Mouse (Mus musculus): ENCODE data around the gene Bpifb9b. TPM values are rescaled to one million over a fixed set of nuclear protein-coding genes. Genes with fewer than 3 reads are reported as not detected.
"Not testable (repeated sequence)": the region's sequence is repeated elsewhere in the genome, so short reads cannot be mapped to it uniquely, and the experiment has no call there.

Bpifb9b gene
- not detected for total RNA-seq (2021)
- long read RNA-seq, experiment 1: 0 reads
- long read RNA-seq, experiment 2: 0 reads

DNA sequence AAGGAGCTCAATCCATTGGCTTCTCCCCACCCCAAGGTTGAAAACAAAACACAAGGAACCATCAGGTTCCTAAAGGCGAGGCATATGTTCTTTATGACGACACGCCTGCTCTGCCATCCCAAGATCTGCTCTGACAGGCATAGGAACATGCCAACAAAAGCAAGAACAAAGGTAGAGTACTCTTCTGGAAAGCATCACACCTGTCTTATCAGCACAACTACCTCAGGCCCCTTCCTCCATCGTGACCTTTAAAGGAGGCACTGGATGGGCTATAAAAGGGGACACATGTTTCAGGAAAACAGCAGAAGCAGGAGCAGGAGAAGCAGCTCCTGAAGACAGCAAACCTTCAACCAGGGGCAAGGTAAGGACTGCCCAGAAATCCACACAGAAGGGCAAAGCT is at the start of gene Bpifb9b:
Gene Bpifb9b, plus strand, starts transcription at position 301 of the 400 bp plus-strand sequence.
- intact Hi-C loops (cut with DNase I); H3K27ac ChIP-seq; H3K4me3 ChIP-seq; DNase-seq: not testable (repeated sequence)

DNA sequence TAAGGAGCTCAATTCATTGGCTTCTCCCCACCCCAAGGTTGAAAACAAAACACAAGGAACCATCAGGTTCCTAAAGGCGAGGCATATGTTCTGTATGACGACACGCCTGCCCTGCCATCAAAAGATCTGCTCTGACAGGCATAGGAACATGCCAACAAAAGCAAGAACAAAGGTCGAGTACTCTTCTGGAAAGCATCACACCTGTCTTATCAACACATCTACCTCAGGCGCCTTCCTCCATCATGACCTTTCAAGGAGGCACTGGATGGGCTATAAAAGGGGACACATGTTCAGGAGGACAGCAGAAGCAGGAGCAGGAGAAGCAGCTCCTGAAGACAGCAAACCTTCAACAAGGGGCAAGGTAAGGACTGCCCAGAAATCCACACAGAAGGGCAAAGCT is 49.5 kb upstream of the Bpifb9b start, which contains the start of gene Bpifb9a:
Gene Bpifb9a, plus strand, starts transcription at position 301 of the 400 bp plus-strand sequence.
- intact Hi-C loops (cut with DNase I); DNase-seq; H3K4me3 ChIP-seq; H3K27ac ChIP-seq: not testable (repeated sequence)

DNA sequence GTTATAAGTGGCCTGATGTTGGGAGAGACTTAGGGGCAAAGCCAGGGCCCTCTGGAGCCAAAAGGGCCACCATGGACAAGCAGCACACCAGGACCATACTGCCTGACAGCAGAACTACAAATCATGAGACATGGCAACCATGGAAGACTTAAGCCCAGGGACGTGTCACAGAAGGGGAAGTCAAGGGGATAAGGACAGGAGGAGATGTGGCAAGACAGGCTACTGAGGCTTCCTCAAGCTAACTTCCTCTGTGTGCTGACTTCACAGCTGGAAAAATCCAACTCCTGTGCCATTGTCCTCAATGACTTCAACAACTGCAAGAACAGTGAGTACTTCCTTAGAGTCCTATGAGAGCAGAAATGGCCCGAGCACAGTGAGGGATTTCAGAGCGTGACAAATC is 42.6 kb upstream of the Bpifb9b start:
- DNase-seq; H3K27ac ChIP-seq; H3K4me3 ChIP-seq; intact Hi-C loops (cut with DNase I): not testable (repeated sequence)

DNA sequence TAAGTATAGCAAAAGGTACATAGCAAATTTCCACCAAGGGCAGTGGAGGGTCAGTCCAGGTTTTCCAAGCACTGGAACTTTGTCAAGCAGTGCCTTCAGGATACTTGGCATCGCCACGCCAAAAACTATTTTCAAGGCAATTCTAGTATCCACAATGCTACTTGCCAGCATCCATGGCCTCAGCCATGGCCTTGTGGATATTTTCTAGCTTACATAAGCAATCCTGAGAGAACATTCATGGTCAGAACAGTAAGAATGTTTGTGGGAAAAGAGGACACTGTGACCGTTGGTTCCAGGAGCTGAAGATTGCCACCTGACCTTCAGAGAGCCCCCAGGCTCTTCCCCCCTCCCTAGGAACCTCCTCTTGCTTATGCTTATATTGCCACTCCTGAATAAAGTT is 15.2 kb upstream of the Bpifb9b start:
- H3K4me3 ChIP-seq; intact Hi-C loops (cut with DNase I); H3K27ac ChIP-seq; DNase-seq: not testable (repeated sequence)

DNA sequence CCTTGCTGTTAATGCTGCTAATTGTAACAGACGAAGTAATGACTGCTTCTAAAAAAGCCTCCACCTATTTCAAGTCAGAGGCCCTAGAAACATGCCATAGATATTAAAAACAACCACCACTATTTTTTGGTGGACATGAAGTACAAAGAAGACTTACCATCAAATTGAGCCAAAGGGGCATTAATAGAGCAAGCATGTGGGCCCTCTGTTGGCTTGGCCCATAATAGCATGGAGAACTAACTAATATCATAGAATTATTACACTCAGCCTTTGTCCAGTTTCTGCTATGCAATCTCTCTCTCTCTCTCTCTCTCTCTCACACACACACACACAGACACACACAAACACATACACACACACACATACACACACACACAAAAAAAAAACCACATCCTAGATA is 14.2 kb upstream of the Bpifb9b start:
- no peak for DNase-seq
- no peak for TF ChIP-seq CTCF (IDR thresholded peaks at IDR 0.05)
- intact Hi-C loops (cut with DNase I): no loop called here
- Histone ChIP-seq H3K27ac (no peak overlapping the region), H3K4me3 (no peak overlapping the region)

DNA sequence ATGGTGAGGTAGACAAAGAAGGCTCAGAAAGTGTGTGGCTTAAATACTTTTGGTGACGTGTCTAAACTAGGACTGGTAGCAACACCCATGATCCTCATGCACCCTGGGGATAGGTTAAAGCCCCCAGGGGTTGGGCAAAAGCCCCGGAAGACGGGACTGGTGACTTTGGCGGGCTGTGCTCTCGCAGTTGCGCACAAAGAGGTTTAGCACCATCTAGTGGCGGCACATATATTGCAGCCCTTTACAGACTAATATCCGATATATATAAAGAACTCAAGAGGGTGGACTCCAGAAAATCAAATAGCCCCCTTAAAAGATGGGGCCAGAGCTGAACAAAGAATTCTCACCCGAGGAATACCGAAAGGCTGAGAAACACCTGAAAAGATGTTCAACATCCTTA is 12.3 kb upstream of the Bpifb9b start:
- intact Hi-C loops (cut with DNase I): loop anchor here (2.0 kb wide), 1 partner anchor 80 kb away; no protein-coding TSS in a partner anchor
- peak; percentile 68 for TF ChIP-seq CTCF (IDR thresholded peaks at IDR 0.05)
- H3K4me3 ChIP-seq: peak overlapping the region; percentile 36; the same call in 1 of the 2 replicates
- H3K27ac ChIP-seq: not testable (repeated sequence)
- peak; percentile 40 for DNase-seq

DNA sequence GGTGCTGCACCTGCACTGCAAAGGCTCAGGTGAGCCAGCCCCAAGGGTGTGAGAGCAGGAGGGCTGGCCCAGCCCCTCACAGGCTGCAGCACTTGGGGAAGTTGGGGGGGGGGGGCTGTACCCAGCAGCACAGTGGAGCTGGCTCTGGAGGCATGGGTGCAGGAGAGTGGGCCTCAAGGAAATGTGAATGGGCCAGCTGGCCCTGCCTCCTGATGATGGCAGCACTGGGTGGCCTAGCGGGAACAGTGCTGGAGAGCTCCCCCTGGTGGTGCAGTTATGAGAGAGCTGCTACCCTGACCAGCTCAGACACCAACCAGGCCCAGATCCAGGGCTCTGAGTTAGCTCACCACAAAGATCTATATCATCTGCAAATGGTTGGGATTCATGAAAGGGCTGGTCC is 6.5 kb upstream of the Bpifb9b start:
- intact Hi-C loops (cut with DNase I): no loop called here
- Histone ChIP-seq H3K27ac (no peak overlapping the region), H3K4me3 (no peak overlapping the region)
- peak; percentile 68 for DNase-seq
- peak; percentile 76 for TF ChIP-seq CTCF (IDR thresholded peaks at IDR 0.05)

DNA sequence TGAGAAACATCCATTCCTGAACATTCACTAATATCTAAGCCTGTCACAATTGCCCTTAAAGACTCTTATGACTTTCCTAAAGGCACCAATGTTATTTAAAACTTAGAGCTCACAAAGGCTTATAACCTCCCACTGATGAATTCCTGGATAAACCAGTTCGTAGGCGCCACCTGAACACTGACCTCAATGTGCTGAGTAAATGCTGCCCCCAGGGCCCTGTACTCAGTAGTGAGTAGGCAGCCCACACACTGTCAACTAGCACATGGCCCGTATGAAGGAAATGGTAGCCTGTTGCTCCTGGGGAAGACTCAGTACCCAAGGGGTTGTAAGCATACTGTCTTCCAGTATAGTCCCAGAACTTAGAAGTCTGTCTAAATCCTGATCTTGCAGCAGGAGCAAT is 5.3 kb upstream of the Bpifb9b start:
- Histone ChIP-seq H3K27ac (no peak overlapping the region), H3K4me3 (no peak overlapping the region)
- intact Hi-C loops (cut with DNase I): no loop called here
- no peak for DNase-seq
- TF ChIP-seq CTCF (IDR thresholded peaks at IDR 0.05): no peak

DNA sequence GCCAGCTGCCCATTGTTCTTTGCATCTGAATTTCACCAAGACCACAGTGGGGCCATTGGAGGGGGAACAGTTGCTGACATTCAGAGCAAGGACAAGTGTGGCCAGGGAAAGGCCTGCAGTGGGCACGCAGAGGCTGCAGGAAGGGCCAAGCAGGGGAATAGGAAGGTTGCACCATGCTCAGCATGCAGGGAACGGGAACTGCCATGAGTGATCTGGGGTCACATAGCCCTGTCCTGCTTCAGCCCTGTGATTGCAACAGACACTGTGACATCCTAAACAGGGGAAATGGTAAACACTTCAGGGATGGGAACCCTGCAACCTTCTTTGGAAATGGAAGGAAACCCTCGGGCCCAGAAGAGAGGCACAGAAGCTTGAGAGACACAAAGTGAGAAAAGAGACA is 2.4 kb upstream of the Bpifb9b start:
- intact Hi-C loops (cut with DNase I); H3K4me3 ChIP-seq; H3K27ac ChIP-seq; DNase-seq: not testable (repeated sequence)

DNA sequence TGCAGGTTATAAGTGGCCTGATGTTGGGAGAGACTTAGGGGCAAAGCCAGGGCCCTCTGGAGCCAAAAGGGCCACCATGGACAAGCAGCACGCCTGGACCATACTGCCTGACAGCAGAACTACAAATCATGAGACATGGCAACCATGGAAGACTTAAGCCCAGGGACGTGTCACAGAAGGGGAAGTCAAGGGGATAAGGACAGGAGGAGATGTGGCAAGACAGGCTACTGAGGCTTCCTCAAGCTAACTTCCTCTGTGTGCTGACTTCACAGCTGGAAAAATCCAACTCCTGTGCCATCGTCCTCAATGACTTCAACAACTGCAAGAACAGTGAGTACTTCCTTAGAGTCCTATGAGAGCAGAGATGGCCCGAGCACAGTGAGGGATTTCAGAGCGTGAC is 6.7 kb downstream of the Bpifb9b start:
- H3K27ac ChIP-seq; intact Hi-C loops (cut with DNase I); H3K4me3 ChIP-seq; DNase-seq: not testable (repeated sequence)

DNA sequence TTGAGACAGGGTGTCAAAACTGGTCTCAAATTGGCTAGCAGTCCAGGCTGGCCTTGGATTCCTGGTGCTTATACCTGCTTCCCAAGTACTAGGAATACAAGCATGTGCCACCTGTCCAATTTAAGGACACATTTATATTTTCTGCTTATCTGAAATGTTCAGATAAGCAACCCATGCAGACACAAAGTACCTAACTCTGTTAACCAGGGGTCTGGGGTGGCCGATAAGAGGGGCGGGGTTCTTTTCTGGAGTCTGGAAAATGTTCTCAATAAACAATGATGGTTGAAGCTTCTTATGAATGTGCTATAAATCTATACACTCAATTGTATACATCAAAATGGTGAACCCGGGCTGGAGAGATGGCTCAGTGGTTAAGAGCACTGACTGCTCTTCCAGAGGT is 19.8 kb downstream of the Bpifb9b start:
- H3K27ac ChIP-seq: no peak overlapping the region
- no peak overlapping the region for H3K4me3 ChIP-seq
- intact Hi-C loops (cut with DNase I): no loop called here
- no peak for TF ChIP-seq CTCF (IDR thresholded peaks at IDR 0.05)
- no peak for DNase-seq

DNA sequence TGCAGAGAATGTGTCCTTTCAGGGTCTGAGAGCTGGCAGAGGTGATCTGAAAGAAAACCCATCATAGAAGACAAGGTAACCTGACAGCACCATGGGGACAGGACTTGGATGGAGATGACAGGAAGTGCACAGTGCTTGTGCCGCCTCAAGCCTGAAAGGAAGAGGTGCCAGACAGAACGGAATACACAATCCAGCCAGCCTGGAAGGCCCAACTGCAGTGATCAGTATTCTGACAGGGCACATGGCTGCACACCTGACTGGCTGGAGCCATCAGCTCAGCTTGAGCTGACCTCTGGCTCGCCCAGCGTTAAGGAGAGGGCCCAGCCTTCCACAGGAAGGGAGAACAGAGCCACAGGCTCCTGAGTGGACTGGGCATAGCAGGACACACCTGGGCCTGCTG is 28.5 kb downstream of the Bpifb9b start:
- Histone ChIP-seq H3K4me3 (no peak overlapping the region), H3K27ac (no peak overlapping the region)
- no peak for DNase-seq
- intact Hi-C loops (cut with DNase I): no loop called here
- no peak for TF ChIP-seq CTCF (IDR thresholded peaks at IDR 0.05)

DNA sequence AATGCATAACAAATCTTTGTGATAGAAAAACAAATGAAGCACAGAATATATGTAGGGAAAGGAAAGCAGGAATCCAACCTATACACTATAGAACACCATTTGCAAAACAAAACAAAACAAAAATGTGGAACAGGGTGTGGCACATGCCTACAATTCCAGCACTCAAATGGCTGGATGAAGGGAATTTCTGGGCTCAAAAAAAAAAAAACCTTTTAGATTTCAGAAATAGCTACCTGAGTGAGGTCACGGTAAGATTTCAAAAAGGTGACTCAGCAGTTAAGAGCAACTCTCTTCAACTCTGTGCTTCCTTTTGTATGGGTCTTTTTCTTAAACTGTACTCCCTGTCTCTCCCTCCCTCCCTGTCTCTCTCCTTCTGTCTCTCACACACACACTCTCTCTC is 31.1 kb downstream of the Bpifb9b start:
- DNase-seq: no peak
- no peak for TF ChIP-seq CTCF (IDR thresholded peaks at IDR 0.05)
- no peak overlapping the region for H3K27ac ChIP-seq
- intact Hi-C loops (cut with DNase I): no loop called here
- no peak overlapping the region for H3K4me3 ChIP-seq

DNA sequence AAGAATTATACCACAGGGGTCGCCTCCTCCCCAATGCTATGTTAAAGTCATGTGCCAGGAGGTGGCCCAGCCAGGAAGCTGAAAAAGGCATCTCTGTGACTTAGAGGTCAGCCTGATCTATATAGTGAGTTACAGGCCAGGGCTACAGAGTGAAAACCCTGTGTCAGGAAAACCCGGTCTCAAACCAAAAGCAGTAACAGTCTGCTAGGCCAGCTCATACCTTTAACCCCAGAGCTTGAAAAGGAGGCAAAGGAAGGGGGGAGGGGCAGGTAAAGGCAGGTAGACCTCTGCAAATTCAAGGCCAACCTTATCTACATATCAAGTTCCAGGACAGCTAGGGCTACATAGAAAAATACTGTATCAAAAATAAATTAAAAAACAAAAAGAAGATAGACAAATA is 32.3 kb downstream of the Bpifb9b start:
- intact Hi-C loops (cut with DNase I): no loop called here
- TF ChIP-seq CTCF (IDR thresholded peaks at IDR 0.05): no peak

DNA sequence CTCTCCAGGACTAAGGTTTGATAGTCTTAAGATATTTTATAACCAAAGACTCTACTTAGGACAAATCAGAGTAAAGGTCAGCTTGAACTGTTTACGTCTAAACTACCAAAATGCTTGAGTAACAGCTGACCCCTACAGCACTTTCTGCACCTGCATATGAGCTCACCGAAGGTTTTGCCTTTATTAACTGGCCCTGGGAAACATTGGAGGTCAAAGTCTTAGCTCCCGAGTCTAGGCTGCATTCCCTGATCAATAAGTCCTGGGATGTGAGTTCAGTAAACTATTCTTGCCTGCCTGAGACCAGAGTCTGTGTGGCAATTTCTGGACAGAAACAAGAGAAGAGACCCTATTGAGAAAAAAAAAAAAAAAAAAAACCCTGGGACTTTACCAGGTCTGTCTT is 41.1 kb downstream of the Bpifb9b start:
- no peak for DNase-seq
- no peak overlapping the region for H3K4me3 ChIP-seq
- no peak overlapping the region for H3K27ac ChIP-seq
- TF ChIP-seq CTCF (IDR thresholded peaks at IDR 0.05): no peak
- intact Hi-C loops (cut with DNase I): no loop called here

More for the DNA sequence above, 32.3 kb downstream of the Bpifb9b start:
- Histone ChIP-seq H3K27ac (no peak overlapping the region), H3K4me3 (no peak overlapping the region)
- DNase-seq: no peak

DNA sequence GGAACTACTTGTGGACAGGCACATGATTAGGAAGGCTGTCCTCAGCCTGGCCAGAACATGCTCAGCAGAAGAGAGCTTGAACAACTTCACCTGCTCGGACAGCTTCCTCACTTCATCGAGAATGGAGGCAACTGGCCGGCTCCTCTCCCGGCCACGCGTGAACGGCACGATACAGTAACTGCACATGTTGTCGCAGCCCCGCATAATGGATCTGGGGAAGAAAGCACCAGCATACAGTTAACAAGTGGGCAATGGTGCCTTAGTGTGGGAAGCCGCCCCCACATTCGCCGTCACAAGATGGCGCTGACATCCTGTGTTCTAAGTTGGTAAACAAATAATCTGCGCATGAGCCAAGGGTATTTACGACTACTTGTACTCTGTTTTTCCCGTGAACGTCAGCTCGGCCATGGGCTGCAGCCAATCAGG is 47.0 kb downstream of the Bpifb9b start:
- Histone ChIP-seq H3K27ac (peak overlapping the region; percentile 66; the same call in 1 of the 2 replicates), H3K4me3 (peak overlapping the region; percentile 53)
- DNase-seq; intact Hi-C loops (cut with DNase I): not testable (repeated sequence)
